Mouse (Mus musculus) ES-E14 (cell line): Measurements from ENCODE around the gene Fbxl17. TPM values are rescaled to one million over a fixed set of nuclear protein-coding genes. Genes with fewer than 3 reads are reported as not detected.

ENCODE experiments used
- DNase-seq: peaks from one replicate; pipeline ENCODE4 v3.0.0-alpha.2; 2013; ENCODE audit warnings: low read depth, low spot score
- H3K27ac ChIP-seq: 2 replicates; pipeline ENCODE4 v1.5.1; 2012; ENCODE audit warnings: low read depth, mild to moderate bottlenecking, low read length, moderate library complexity, mixed read lengths; ENCODE audit not compliant: poor library complexity, insufficient read depth, severe bottlenecking
- H3K36me3 ChIP-seq: 2 replicates; pipeline ENCODE4 v1.6.1; 2012; ENCODE audit warnings: mild to moderate bottlenecking, low read length, moderate library complexity, mixed read lengths; ENCODE audit not compliant: control insufficient read depth, poor library complexity, insufficient read depth, severe bottlenecking
- H3K4me1 ChIP-seq, 2 experiments: fragments of 150-350 bp in 1 of 2; sonication (generic) in 1 of 2; 2 replicates each; pipeline ENCODE4 v1.6.1; 2012; ENCODE audit warnings: low read length in 2 of 2, mild to moderate bottlenecking in 1 of 2, mixed read lengths in 1 of 2; ENCODE audit not compliant: control insufficient read depth in 2 of 2, insufficient read depth in 2 of 2, poor library complexity in 1 of 2
- H3K4me3 ChIP-seq, 2 experiments: fragments of 150-350 bp in 1 of 2; sonication (generic) in 1 of 2; 2 replicates each; pipeline ENCODE4 v1.5.1; 2012; ENCODE audit warnings: low read length in 2 of 2, low read depth in 1 of 2, mild to moderate bottlenecking in 1 of 2, mixed read lengths in 1 of 2; ENCODE audit not compliant: insufficient read depth in 1 of 2, poor library complexity in 1 of 2, severe bottlenecking in 1 of 2
- H3K9ac ChIP-seq: 2 replicates; pipeline ENCODE4 v1.6.1; 2012; ENCODE audit warnings: low read depth, mild to moderate bottlenecking, low read length, mixed read lengths; ENCODE audit not compliant: poor library complexity, insufficient read depth, severe bottlenecking
- H3K9me3 ChIP-seq: fragments of 150-350 bp; sonication (generic); 2 replicates; pipeline ENCODE4 v1.6.1; 2012; ENCODE audit warnings: low read depth, mild to moderate bottlenecking, low read length; ENCODE audit not compliant: control insufficient read depth, insufficient read depth
- CHD2 ChIP-seq: IDR thresholded peaks from 2 replicates; pipeline ENCODE4 v1.6.1; 2014; ENCODE audit warnings: mild to moderate bottlenecking, low read depth, low read length, inconsistent platforms
- HCFC1 ChIP-seq: IDR thresholded peaks from 2 replicates; pipeline ENCODE4 v1.6.1; 2012; ENCODE audit warnings: low read length, inconsistent platforms, borderline replicate concordance; ENCODE audit not compliant: insufficient read depth
- MAFK ChIP-seq: IDR thresholded peaks from 2 replicates; pipeline ENCODE4 v1.6.1; 2014; ENCODE audit warnings: mild to moderate bottlenecking, low read depth, low read length, inconsistent platforms; ENCODE audit not compliant: insufficient read depth
- ZC3H11A ChIP-seq: IDR thresholded peaks from 2 replicates; pipeline ENCODE4 v1.6.1; 2012; ENCODE audit warnings: low read depth, mild to moderate bottlenecking, inconsistent platforms, low read length, borderline replicate concordance
- ZNF384 ChIP-seq: IDR thresholded peaks from 2 replicates; pipeline ENCODE4 v1.6.1; 2012; ENCODE audit warnings: low read depth, low read length, inconsistent platforms
- in situ Hi-C, 2 experiments: fragments of 600-800 bp; cut with MboI; formaldehyde crosslinking; loops; one replicate each; pipeline ENCODE4 v1.15.1; 2025; ENCODE audit warnings: low sequenced_read_pairs in 2 of 2, inconsistent platforms in 1 of 2; ENCODE audit not compliant: unreplicated experiment in 2 of 2
- total RNA-seq: library from RNA; depleted of rRNA; stranded (reverse); fragments of 300-350 nt; gene quantifications from 2 replicates; pipeline ENCODE4 v1.2.3, GENCODE M21; 2012

Gene Fbxl17
- total RNA-seq, 1 experiment, result 5.6 TPM

DNA sequence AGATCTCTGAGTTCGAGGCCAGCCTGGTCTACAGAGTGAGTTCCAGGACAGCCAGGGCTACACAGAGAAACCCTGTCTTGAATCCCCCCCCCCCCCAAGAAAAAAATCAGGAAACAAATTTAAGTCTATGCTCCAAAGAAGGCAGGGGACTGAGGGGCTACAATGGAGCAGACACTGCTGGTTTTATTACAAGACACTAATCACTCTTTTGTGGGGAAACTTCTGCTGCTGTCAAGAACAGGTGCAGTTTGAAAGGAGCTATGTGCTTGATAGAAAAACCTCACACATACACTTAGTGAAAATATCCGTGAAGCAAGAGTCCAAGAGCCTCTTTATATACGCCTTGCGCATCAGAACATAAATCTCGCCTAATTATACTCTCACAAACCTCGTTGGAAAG lies 29.7 kb upstream of the Fbxl17 start:
- no peak for DNase-seq
- peaks cover 0 to 9% of the 10 kb centered on the region in 2 experiments; a peak in 2 of 4 replicates for H3K4me1 ChIP-seq
- H3K36me3 ChIP-seq, result no peaks in the 10 kb centered on the region; the same call in 1 of the 2 replicates
- H3K4me3 ChIP-seq, result no peak overlapping the region
- H3K9ac ChIP-seq, result no peak overlapping the region
- TF ChIP-seq CHD2, result no peak
- TF ChIP-seq MAFK, result no peak
- no peak for TF ChIP-seq ZNF384
- no peak for TF ChIP-seq HCFC1
- no peak for TF ChIP-seq ZC3H11A
- H3K9me3 ChIP-seq, result no peaks in the 10 kb centered on the region
- in situ Hi-C loops, result no loop called here
- no peak overlapping the region for H3K27ac ChIP-seq

DNA sequence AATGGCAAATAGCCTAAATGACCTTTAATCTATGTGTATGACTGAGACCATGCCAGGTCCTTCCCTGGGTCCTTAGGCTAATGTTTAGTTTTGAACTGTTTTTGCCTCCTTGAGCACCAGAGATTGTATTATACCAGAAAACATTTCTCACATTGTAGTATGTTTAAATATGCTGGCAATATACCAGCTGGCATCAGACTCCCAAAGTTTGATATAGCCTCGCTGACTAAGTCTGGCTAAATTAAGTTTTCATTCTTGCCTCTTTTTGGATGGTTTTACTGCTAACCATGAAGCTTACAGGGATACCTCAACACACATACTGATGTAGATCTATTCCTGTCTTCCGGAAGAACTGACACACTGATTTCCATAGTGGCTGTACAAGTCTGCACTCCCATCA lies 20.9 kb upstream of the Fbxl17 start:
- in situ Hi-C loops, result no loop called here
- no peak for DNase-seq

GRCm38 (mm10) chr17:63510451-63510850 lies 10.6 kb upstream of the Fbxl17 start:
- DNase-seq, result no peak
- Histone ChIP-seq H3K9ac (no peak overlapping the region), H3K4me3 (no peak overlapping the region), H3K9me3 (no peaks in the 10 kb centered on the region), H3K27ac (no peak overlapping the region), H3K36me3 (no peaks in the 10 kb centered on the region), H3K4me1 (0 out of 4 replicates have a peak, but pooled peaks cover 0 to 2% of the 10 kb centered on the region in 2 experiments)
- in situ Hi-C loops, result no loop called here
- no peak for TF ChIP-seq ZNF384
- TF ChIP-seq CHD2, result no peak
- TF ChIP-seq HCFC1, result no peak
- no peak for TF ChIP-seq ZC3H11A
- no peak for TF ChIP-seq MAFK

More for the DNA sequence above, 20.9 kb upstream of the Fbxl17 start:
- H3K9me3 ChIP-seq, result no peaks in the 10 kb centered on the region
- no peak for TF ChIP-seq CHD2
- TF ChIP-seq ZNF384, result no peak
- TF ChIP-seq ZC3H11A, result no peak
- no peak for TF ChIP-seq HCFC1
- TF ChIP-seq MAFK, result no peak
- peaks cover 0 to 2% of the 10 kb centered on the region in 2 experiments; a peak in 1 of 4 replicates for H3K4me1 ChIP-seq
- H3K36me3 ChIP-seq, result no peaks in the 10 kb centered on the region
- H3K9ac ChIP-seq, result no peak overlapping the region
- no peak overlapping the region for H3K4me3 ChIP-seq
- no peak overlapping the region for H3K27ac ChIP-seq

DNA sequence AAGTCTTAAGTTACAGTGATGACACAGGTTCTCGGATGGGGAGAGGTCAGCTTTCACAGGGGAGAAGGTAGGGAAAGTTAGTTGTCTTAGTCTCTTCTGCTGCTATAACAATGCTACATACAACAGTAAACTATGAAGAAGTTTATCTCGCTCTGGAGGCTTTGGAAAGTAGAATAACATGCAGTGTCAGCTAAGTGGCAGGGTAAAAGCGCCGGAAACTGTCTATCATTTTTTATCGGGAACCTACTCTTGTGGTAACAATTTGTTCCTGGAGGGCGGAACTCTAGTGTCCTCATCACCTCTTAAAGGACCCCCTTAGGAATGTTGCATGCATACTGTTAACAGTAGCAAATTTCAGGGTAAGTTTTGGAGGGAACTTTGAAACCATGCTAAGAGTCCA lies 1.3 kb upstream of the Fbxl17 start:
- peak overlapping the region; percentile 93 to 94; a peak in 3 of 4 replicates for H3K4me3 ChIP-seq
- no peak for TF ChIP-seq MAFK
- TF ChIP-seq ZC3H11A, result no peak
- TF ChIP-seq HCFC1, result no peak
- no peak for TF ChIP-seq CHD2
- no peak for TF ChIP-seq ZNF384
- H3K27ac ChIP-seq, result no peak overlapping the region
- no peak overlapping the region for H3K9ac ChIP-seq
- peaks cover 2% of the 10 kb centered on the region; the same call in 1 of the 2 replicates for H3K36me3 ChIP-seq
- in situ Hi-C loops, result no loop called here
- no peaks in the 10 kb centered on the region for H3K9me3 ChIP-seq
- DNase-seq, result no peak
- H3K4me1 ChIP-seq, result peaks cover 2 to 7% of the 10 kb centered on the region in 2 experiments; a peak in 3 of 4 replicates
